12 mouse cellular contexts compared by ENCODE assay signal in the genomic region with DNA sequence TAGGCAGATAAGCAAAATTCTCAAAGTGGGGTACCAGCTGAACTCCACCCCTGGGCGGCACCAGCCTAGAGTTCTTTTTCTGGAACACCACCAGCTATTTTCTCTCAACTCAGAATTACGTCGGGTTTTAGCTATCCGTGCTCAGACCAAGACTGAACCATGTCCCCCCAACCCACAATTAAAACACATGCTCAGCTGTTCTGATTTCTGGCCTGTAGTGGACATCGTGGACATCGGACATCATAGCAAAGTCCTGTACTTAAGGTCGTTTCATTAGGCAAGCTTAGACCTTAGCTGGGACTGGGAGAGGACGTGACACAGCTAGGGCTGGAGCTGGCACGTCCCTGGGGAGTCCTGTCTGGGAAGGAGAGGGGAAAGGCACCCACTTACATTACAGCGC. TPM values are rescaled to one million over a fixed set of nuclear protein-coding genes. Genes with fewer than 3 reads are reported as not detected.
DNase-seq lines count a peak whose midpoint lies in the region; ATAC-seq and TF ChIP-seq lines count a peak whose summit lies in the region.
"Had no signal": no experiment of that assay in that cellular context is flagged by ENCODE, and none has a peak within 500 bp of the region (broad histone marks: within the 10 kb centered on the region; RNA-seq: fewer than 3 reads in every experiment).

No protein-coding gene starts in this region.

- H3K4me1 ChIP-seq in heart, embryonic 13.5 days, result peaks cover 36% of the 10 kb centered on the region
- peaks cover 25% of the 10 kb centered on the region for H3K4me1 ChIP-seq in stomach, embryonic 16.5 days (ENCODE audit: control insufficient read depth, insufficient read depth, low read length)
- no peaks in the 10 kb centered on the region; the same call in 1 of the 2 replicates for H3K4me1 ChIP-seq in stomach, postnatal 0 days (replicated peaks; ENCODE audit: control insufficient read depth, insufficient read depth)
- H3K4me1 ChIP-seq in intestine, postnatal 0 days (replicated peaks; ENCODE audit: control insufficient read depth, insufficient read depth, low read length), result no peaks in the 10 kb centered on the region

- TF ChIP-seq EP300 in stomach, postnatal 0 days (optimal IDR thresholded peaks at IDR 0.05), result no peak

- H3K4me3 ChIP-seq in heart, embryonic 13.5 days, result peak overlapping the region; percentile 54
- H3K4me3 ChIP-seq in stomach, embryonic 16.5 days (replicated peaks; ENCODE audit: low read length), result no peak overlapping the region; the same call in 1 of the 2 replicates
- H3K4me3 ChIP-seq in stomach, postnatal 0 days (ENCODE audit: low read depth, low read length), result no peak overlapping the region
- H3K4me3 ChIP-seq in intestine, postnatal 0 days (ENCODE audit: low read depth, low read length), result 0 out of 2 replicates have a peak overlapping the region, but pooled peaks have one; percentile 27

- peak overlapping the region; percentile 75; the same call in 1 of the 2 replicates for H3K9ac ChIP-seq in heart, embryonic 13.5 days
- no peak overlapping the region for H3K9ac ChIP-seq in stomach, embryonic 16.5 days (ENCODE audit: low read length)
- H3K9ac ChIP-seq in stomach, postnatal 0 days (ENCODE audit: low read length), result no peak overlapping the region
- H3K9ac ChIP-seq in intestine, postnatal 0 days (ENCODE audit: low read depth, low read length), result no peak overlapping the region

- peaks cover 62% of the 10 kb centered on the region for H3K27me3 ChIP-seq in heart, embryonic 13.5 days (replicated peaks)
- peaks cover 46% of the 10 kb centered on the region for H3K27me3 ChIP-seq in stomach, embryonic 16.5 days (ENCODE audit: control insufficient read depth, insufficient read depth, low read length)
- H3K27me3 ChIP-seq in stomach, postnatal 0 days (ENCODE audit: control insufficient read depth, insufficient read depth, low read length), result peaks cover 27% of the 10 kb centered on the region
- peaks cover 55% of the 10 kb centered on the region for H3K27me3 ChIP-seq in intestine, postnatal 0 days (replicated peaks; ENCODE audit: control insufficient read depth, insufficient read depth, low read length)

- 4% methylated on average over 10 of the region's 10 CpGs for WGBS in heart, embryonic 13.5 days
- WGBS in stomach, embryonic 16.5 days, result 13% methylated on average over 10 of the region's 10 CpGs
- 17% methylated on average over 10 of the region's 10 CpGs for WGBS in stomach, postnatal 0 days
- WGBS in intestine, postnatal 0 days, result 9% methylated on average over 10 of the region's 10 CpGs

- no peak for DNase-seq in heart, postnatal 4 days
- no peak for DNase-seq in stomach, postnatal 0 days (ENCODE audit: low spot score)
- no peak for DNase-seq in c-Kit-positive CD71-positive TER-119-positive erythroid progenitor cells, embryonic 14.5 days (ENCODE audit: low spot score)
- DNase-seq in ovary, adult 18-20 months (ENCODE audit: low spot score), result no peak
- no peak for DNase-seq in layer of hippocampus, postnatal 25 days (ENCODE audit: extremely low spot score in 1 of 2, low spot score in 1 of 2)
- DNase-seq: adrenal gland, adult 8-10 months; lung, postnatal 10 days; thymus, postnatal 14 days had no signal

- peak overlapping the region; percentile 94 for H3K4me2 ChIP-seq in heart, embryonic 13.5 days
- peak overlapping the region; percentile 49; the same call in 1 of the 2 replicates for H3K4me2 ChIP-seq in stomach, embryonic 16.5 days (ENCODE audit: low read depth, low read length)
- H3K4me2 ChIP-seq in stomach, postnatal 0 days (replicated peaks; ENCODE audit: low read depth), result no peak overlapping the region
- H3K4me2 ChIP-seq in intestine, postnatal 0 days (replicated peaks; ENCODE audit: low read depth), result peak overlapping the region; percentile 53

- H3K9me3 ChIP-seq in heart, embryonic 13.5 days, result no peaks in the 10 kb centered on the region
- no peaks in the 10 kb centered on the region for H3K9me3 ChIP-seq in stomach, embryonic 16.5 days (replicated peaks; ENCODE audit: control insufficient read depth, low read length)
- no peaks in the 10 kb centered on the region for H3K9me3 ChIP-seq in stomach, postnatal 0 days (ENCODE audit: control insufficient read depth, low read length)
- H3K9me3 ChIP-seq in intestine, postnatal 0 days (ENCODE audit: control insufficient read depth), result no peaks in the 10 kb centered on the region

- no peaks in the 10 kb centered on the region for H3K36me3 ChIP-seq in heart, embryonic 13.5 days
- no peaks in the 10 kb centered on the region for H3K36me3 ChIP-seq in stomach, embryonic 16.5 days (ENCODE audit: control insufficient read depth, insufficient read depth, low read length)
- no peaks in the 10 kb centered on the region for H3K36me3 ChIP-seq in stomach, postnatal 0 days (ENCODE audit: control insufficient read depth, insufficient read depth, low read length)
- H3K36me3 ChIP-seq in intestine, postnatal 0 days (ENCODE audit: control insufficient read depth, insufficient read depth), result no peaks in the 10 kb centered on the region

- no peak for TF ChIP-seq CTCF in stomach, postnatal 0 days (IDR thresholded peaks at IDR 0.05; ENCODE audit: low read depth)
- no peak for TF ChIP-seq CTCF in intestine, postnatal 0 days (IDR thresholded peaks at IDR 0.05; ENCODE audit: low read depth)

- H3K27ac ChIP-seq in heart, embryonic 13.5 days (replicated peaks), result no peak overlapping the region
- no peak overlapping the region for H3K27ac ChIP-seq in stomach, embryonic 16.5 days (ENCODE audit: low read length)
- no peak overlapping the region for H3K27ac ChIP-seq in stomach, postnatal 0 days (replicated peaks)
- no peak overlapping the region for H3K27ac ChIP-seq in intestine, postnatal 0 days (ENCODE audit: low read depth, low read length)

- no peak for ATAC-seq in heart, embryonic 13.5 days (ENCODE audit: extremely low read depth, insufficient number of reproducible peaks, low FRiP score, low TSS enrichment)
- no peak for ATAC-seq in stomach, embryonic 16.5 days (ENCODE audit: insufficient read depth, low FRiP score)
- no peak for ATAC-seq in stomach, postnatal 0 days (ENCODE audit: low FRiP score, low TSS enrichment)
- ATAC-seq in intestine, postnatal 0 days, result no peak

RNA-seq across cellular contexts. Expression of a gene that starts 5.0 kb away (rescaled TPM):
- 12.9 and 13.0 TPM in 2 replicates for polyA plus RNA-seq in heart, embryonic 13.5 days (2015; fragmentation: Nextera tagmentation; extraction: Ambion mirVana)
- 10 to 100 TPM; 27.2 to 31.0 TPM for total RNA-seq in heart, postnatal 4 days (2021)
- 11.5 and 12.4 TPM in 2 replicates for polyA plus RNA-seq in stomach, embryonic 16.5 days (2015; fragmentation: Nextera tagmentation; extraction: Ambion mirVana)
- polyA plus RNA-seq in stomach, postnatal 0 days (2015; fragmentation: Nextera tagmentation; extraction: Ambion mirVana), result 3.6 and 3.7 TPM in 2 replicates
- polyA plus RNA-seq in intestine, postnatal 0 days (2015; fragmentation: Nextera tagmentation; extraction: Ambion mirVana), result 4.0 and 4.3 TPM in 2 replicates
- total RNA-seq in layer of hippocampus, postnatal 25 days (2021), result 1 to 10 TPM; 3.5 to 4.6 TPM
- total RNA-seq: common myeloid progenitor, adult 5-6 weeks had no signal

Comparison
In these comparisons a context has a peak if more than half of its experiments do, and no peak if none do; other contexts are left out.
1. H3K4me3 ChIP-seq: peak in heart, embryonic 13.5 days (single experiment) and intestine, postnatal 0 days (single experiment); none in stomach, embryonic 16.5 days (single experiment) and stomach, postnatal 0 days (single experiment).